Mouse (Mus musculus) midbrain, postnatal 0 days (tissue): ENCODE measurements around the gene Ppil1. TPM values are rescaled to one million over a fixed set of nuclear protein-coding genes. Genes with fewer than 3 reads are reported as not detected.

Source experiments
- ATAC-seq: fragments of 200-750 bp; cut with Nextera tagmentation; 2 replicates; pipeline ENCODE4 v1.8.0; 2017; ENCODE audit warnings: moderate number of reproducible peaks, mild to moderate bottlenecking, moderate TSS enrichment, moderate library complexity; ENCODE audit not compliant: low FRiP score
- DNase-seq: peaks from one replicate; pipeline ENCODE4 v3.0.0-alpha.2; 2015; ENCODE audit warnings: low spot score
- H3K27ac ChIP-seq: fragments of 300-500 bp; sonication (generic); 2 replicates; pipeline ENCODE4 v1.5.1; 2014; ENCODE audit warnings: low read depth, mild to moderate bottlenecking, low read length, mixed read lengths
- H3K27me3 ChIP-seq: fragments of 300-500 bp; sonication (generic); 2 replicates; pipeline ENCODE4 v1.6.1; 2014; ENCODE audit warnings: low read length, control low read depth, mixed read lengths; ENCODE audit not compliant: insufficient read depth
- H3K36me3 ChIP-seq: fragments of 300-500 bp; sonication (generic); 2 replicates; pipeline ENCODE4 v1.6.1; 2014; ENCODE audit warnings: low read length, control low read depth, mixed read lengths; ENCODE audit not compliant: insufficient read depth
- H3K4me1 ChIP-seq: fragments of 300-500 bp; sonication (generic); 2 replicates; pipeline ENCODE4 v1.6.1; 2014; ENCODE audit warnings: mild to moderate bottlenecking, control low read depth, antibody characterized with exemption, low read length, mixed read lengths; ENCODE audit not compliant: insufficient read depth
- H3K4me2 ChIP-seq: fragments of 300-500 bp; sonication (generic); 2 replicates; pipeline ENCODE4 v1.6.1; 2014; ENCODE audit warnings: low read depth, mild to moderate bottlenecking, low read length, mixed read lengths; ENCODE audit not compliant: poor library complexity, severe bottlenecking
- H3K4me3 ChIP-seq: fragments of 300-500 bp; sonication (generic); 2 replicates; pipeline ENCODE4 v1.5.1; 2014; ENCODE audit warnings: low read depth, mild to moderate bottlenecking, low read length, moderate library complexity
- H3K9ac ChIP-seq: fragments of 300-500 bp; sonication (generic); replicated peaks from 2 replicates; pipeline ENCODE4 v1.6.1; 2014; ENCODE audit warnings: mild to moderate bottlenecking, low read length, moderate library complexity, mixed read lengths; ENCODE audit not compliant: poor library complexity, severe bottlenecking
- H3K9me3 ChIP-seq: fragments of 300-500 bp; sonication (generic); 2 replicates; pipeline ENCODE4 v1.6.1; 2016; ENCODE audit warnings: low read length, control low read depth
- CTCF ChIP-seq: IDR thresholded peaks from 2 replicates; pipeline ENCODE4 v1.5.1; 2016; ENCODE audit warnings: antibody characterized with exemption, mild to moderate bottlenecking
- WGBS: fragments of 180-500 bp; shearing (Covaris S2); extraction: QIAGEN DNeasy Blood & Tissue Kit; methylation state at CpG from one replicate; pipeline ENCODE4 v1.1.7; 2014; 5-methylcytosine and 5-hydroxymethylcytosine counted together
- polyA plus RNA-seq: library from polyadenylated mRNA; unstranded; fragments of >200 nt; fragmentation: Nextera tagmentation; extraction: Ambion mirVana; gene quantifications from 2 replicates; pipeline ENCODE4 v1.2.1, GENCODE M21; 2015
- total RNA-seq: library from RNA; depleted of rRNA; stranded (reverse); fragments of >200 nt; gene quantifications from 2 replicates; pipeline ENCODE4 v1.2.3, GENCODE M21; 2014

Gene Ppil1
- total and polyA plus RNA-seq, 2 experiments from 2014 or later, result 70.3 to 95.7 TPM

- no peaks in the 10 kb centered on the region for H3K4me1 ChIP-seq
- peaks cover 14% of the 10 kb centered on the region for H3K36me3 ChIP-seq
- H3K27ac ChIP-seq, result no peak overlapping the region
- no peaks in the 10 kb centered on the region for H3K27me3 ChIP-seq
- no peak overlapping the region for H3K9ac ChIP-seq
- H3K4me3 ChIP-seq, result no peak overlapping the region
- H3K4me2 ChIP-seq, result no peak overlapping the region
- no peaks in the 10 kb centered on the region for H3K9me3 ChIP-seq
- DNase-seq (no peak), ATAC-seq (no peak)
- 29% methylated on average over 15 of the region's 15 CpGs for WGBS
- no peak for TF ChIP-seq CTCF
Observed at GRCm38 (mm10) chr17:29305058-29305806, 41.2 kb upstream of the Ppil1 start.

DNA sequence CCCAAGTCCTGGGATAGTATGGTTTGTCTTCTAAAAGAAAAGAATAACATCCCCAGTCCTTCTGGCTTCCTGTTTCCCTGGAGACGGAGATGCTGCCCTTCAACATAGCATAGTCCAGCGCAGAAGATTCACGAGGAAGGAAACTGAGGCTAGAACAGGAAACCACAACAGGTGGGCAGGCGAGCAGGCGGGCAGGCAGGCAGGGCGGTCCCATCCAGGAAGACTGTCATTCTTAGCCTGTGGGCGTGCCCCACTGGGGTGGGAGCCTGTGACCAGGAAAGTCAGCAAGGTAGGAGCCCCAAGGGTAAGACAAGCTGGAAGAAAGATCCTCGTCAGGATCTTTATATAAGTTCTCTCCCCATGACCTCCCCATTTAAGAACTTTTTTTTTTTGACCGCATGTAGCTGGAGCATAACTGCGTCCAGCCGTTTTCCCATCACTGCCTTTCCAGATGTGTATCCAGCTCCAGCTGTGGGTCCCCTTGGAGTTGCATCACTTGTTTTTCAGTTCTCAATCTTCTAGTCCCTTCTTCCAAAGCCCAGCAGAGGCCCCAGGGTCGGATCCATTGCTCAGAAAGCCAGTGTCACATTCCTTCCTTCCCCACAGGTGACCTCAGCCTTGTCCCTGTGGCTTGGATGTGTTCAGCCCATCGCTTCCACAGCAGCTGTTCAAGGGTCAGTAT is 40.5 kb upstream of the Ppil1 start:
- ATAC-seq (no peak), DNase-seq (no peak)
- 73% methylated on average over 13 of the region's 13 CpGs for WGBS
- H3K4me2 ChIP-seq, result no peak overlapping the region
- H3K36me3 ChIP-seq, result peaks cover 21% of the 10 kb centered on the region
- H3K4me1 ChIP-seq, result no peaks in the 10 kb centered on the region
- H3K27ac ChIP-seq, result no peak overlapping the region
- no peak overlapping the region for H3K4me3 ChIP-seq
- TF ChIP-seq CTCF, result no peak
- H3K27me3 ChIP-seq, result no peaks in the 10 kb centered on the region
- H3K9ac ChIP-seq, result no peak overlapping the region
- H3K9me3 ChIP-seq, result no peaks in the 10 kb centered on the region

DNA sequence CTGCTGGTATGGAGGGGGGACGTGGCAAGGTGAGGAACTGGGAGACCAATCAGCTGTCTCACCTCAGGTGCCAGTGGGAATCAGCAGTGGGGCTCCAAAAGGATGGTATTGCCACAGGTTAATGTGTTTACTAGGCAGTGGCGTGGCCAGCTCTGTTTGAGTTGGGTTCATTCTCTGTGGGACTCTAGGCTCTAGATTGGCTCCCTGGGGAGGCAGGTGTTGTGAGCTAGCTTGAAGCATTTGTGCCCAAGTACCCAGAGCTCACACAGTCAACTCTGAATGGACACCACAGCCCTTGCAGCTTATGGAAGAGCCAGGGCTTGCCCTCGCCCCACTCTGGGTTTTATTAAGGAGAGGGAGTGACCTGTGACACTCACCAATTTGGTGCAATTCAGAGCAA is 39.9 kb upstream of the Ppil1 start:
- H3K27me3 ChIP-seq, result no peaks in the 10 kb centered on the region
- H3K9me3 ChIP-seq, result no peaks in the 10 kb centered on the region
- H3K4me1 ChIP-seq, result no peaks in the 10 kb centered on the region
- H3K9ac ChIP-seq, result no peak overlapping the region
- no peak overlapping the region for H3K4me2 ChIP-seq
- DNase-seq (no peak), ATAC-seq (no peak)
- WGBS, result 73% methylated on average over 3 of the region's 3 CpGs
- H3K27ac ChIP-seq, result no peak overlapping the region
- peaks cover 26% of the 10 kb centered on the region for H3K36me3 ChIP-seq
- H3K4me3 ChIP-seq, result no peak overlapping the region
- no peak for TF ChIP-seq CTCF

- H3K9me3 ChIP-seq, result no peaks in the 10 kb centered on the region
- no peaks in the 10 kb centered on the region for H3K4me1 ChIP-seq
- H3K36me3 ChIP-seq, result peaks cover 28% of the 10 kb centered on the region
- no peak overlapping the region for H3K9ac ChIP-seq
- H3K4me2 ChIP-seq, result no peak overlapping the region
- H3K27ac ChIP-seq, result no peak overlapping the region
- no peak overlapping the region for H3K4me3 ChIP-seq
- peak; percentile 45 for TF ChIP-seq CTCF
- DNase-seq (no peak), ATAC-seq (no peak)
- H3K27me3 ChIP-seq, result no peaks in the 10 kb centered on the region
- WGBS, result 42% methylated on average over 3 of the region's 3 CpGs
Observed at GRCm38 (mm10) chr17:29303087-29303486, 39.1 kb upstream of the Ppil1 start.

- H3K4me3 ChIP-seq, result no peak overlapping the region
- H3K27ac ChIP-seq, result no peak overlapping the region
- no peak overlapping the region for H3K4me2 ChIP-seq
- no peak for TF ChIP-seq CTCF
- H3K9me3 ChIP-seq, result no peaks in the 10 kb centered on the region
- no peaks in the 10 kb centered on the region for H3K4me1 ChIP-seq
- H3K36me3 ChIP-seq, result peaks cover 35% of the 10 kb centered on the region
- H3K9ac ChIP-seq, result no peak overlapping the region
- 80% methylated on average over 5 of the region's 5 CpGs for WGBS
- no peaks in the 10 kb centered on the region for H3K27me3 ChIP-seq
- no peak for DNase-seq
- no peak for ATAC-seq
Observed at GRCm38 (mm10) chr17:29302149-29302548, 38.2 kb upstream of the Ppil1 start.

DNA sequence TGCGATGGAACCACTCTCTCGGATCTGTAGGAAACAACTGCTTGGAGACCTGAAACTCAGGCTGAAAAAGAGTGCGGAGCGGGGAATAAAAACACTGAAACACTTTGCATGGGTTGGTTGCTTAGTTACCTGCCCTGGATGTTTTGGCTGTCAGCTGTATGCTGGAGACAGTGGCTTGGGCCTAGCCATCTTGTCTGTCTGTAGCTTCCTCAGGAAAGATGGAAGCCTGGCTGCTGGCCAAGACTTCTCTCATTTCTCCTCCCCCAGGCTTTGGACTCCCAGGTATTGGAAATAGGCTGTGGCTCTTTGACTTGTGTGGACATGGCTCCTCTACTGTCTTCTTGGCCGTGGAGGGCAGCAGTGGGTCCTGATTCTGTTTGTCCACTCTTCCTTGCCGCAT is 37.4 kb upstream of the Ppil1 start:
- Histone ChIP-seq H3K36me3 (peaks cover 41% of the 10 kb centered on the region), H3K4me2 (no peak overlapping the region), H3K27ac (no peak overlapping the region), H3K9me3 (no peaks in the 10 kb centered on the region), H3K9ac (no peak overlapping the region), H3K4me1 (no peaks in the 10 kb centered on the region), H3K27me3 (no peaks in the 10 kb centered on the region), H3K4me3 (no peak overlapping the region)
- WGBS, result 88% methylated on average over 6 of the region's 6 CpGs
- no peak for TF ChIP-seq CTCF
- no peak for DNase-seq
- no peak for ATAC-seq
